Mouse (Mus musculus) midbrain, embryonic 15.5 days (tissue): ENCODE results near the gene Camta1. TPM values are rescaled to one million over a fixed set of nuclear protein-coding genes. Genes with fewer than 3 reads are reported as not detected.

ENCODE experiments used
- ATAC-seq: fragments of 200-750 bp; cut with Nextera tagmentation; replicated peaks from 2 replicates; pipeline ENCODE4 v1.8.0; 2017; ENCODE audit warnings: moderate TSS enrichment
- H3K27ac ChIP-seq: fragments of 300-500 bp; sonication (generic); 2 replicates; pipeline ENCODE4 v1.5.1; 2015; ENCODE audit warnings: mild to moderate bottlenecking, inconsistent platforms
- H3K27me3 ChIP-seq: fragments of 300-500 bp; sonication (generic); replicated peaks from 2 replicates; pipeline ENCODE4 v1.6.1; 2015; ENCODE audit warnings: inconsistent platforms
- H3K36me3 ChIP-seq: fragments of 300-500 bp; sonication (generic); replicated peaks from 2 replicates; pipeline ENCODE4 v1.6.1; 2015; ENCODE audit warnings: inconsistent platforms
- H3K4me1 ChIP-seq: fragments of 300-500 bp; sonication (generic); 2 replicates; pipeline ENCODE4 v1.6.1; 2015; ENCODE audit warnings: inconsistent platforms
- H3K4me2 ChIP-seq: fragments of 300-500 bp; sonication (generic); 2 replicates; pipeline ENCODE4 v1.6.1; 2015; ENCODE audit warnings: inconsistent platforms, mild to moderate bottlenecking, moderate library complexity
- H3K4me3 ChIP-seq: fragments of 300-500 bp; sonication (generic); 2 replicates; pipeline ENCODE4 v1.5.1; 2015; ENCODE audit warnings: mild to moderate bottlenecking, inconsistent platforms
- H3K9ac ChIP-seq: fragments of 300-500 bp; sonication (generic); 2 replicates; pipeline ENCODE4 v1.6.1; 2015; ENCODE audit warnings: mild to moderate bottlenecking, inconsistent platforms
- H3K9me3 ChIP-seq: fragments of 300-500 bp; sonication (generic); 2 replicates; pipeline ENCODE4 v1.6.1; 2016; ENCODE audit warnings: inconsistent platforms
- WGBS: fragments of 180-500 bp; shearing (Covaris S2); methylation state at CpG from one replicate; pipeline ENCODE4 v1.1.7; 2015; ENCODE audit warnings: mixed read lengths; 5-methylcytosine and 5-hydroxymethylcytosine counted together
- polyA plus RNA-seq: library from polyadenylated mRNA; unstranded; fragments of >200 nt; fragmentation: Nextera tagmentation; extraction: Ambion mirVana; gene quantifications from 2 replicates; pipeline ENCODE4 v1.2.1, GENCODE M21; 2015

The Camta1 gene
- polyA plus RNA-seq, 1 experiment from 2014 or later = 156 TPM

- WGBS = 73% methylated on average over 5 of the region's 5 CpGs
Observed at GRCm38 (mm10) chr4:151770697-151771096, 91.0 kb downstream of the Camta1 start.

GRCm38 (mm10) chr4:151767786-151768185 is 93.9 kb downstream of the Camta1 start:
- no peaks in the 10 kb centered on the region for H3K27me3 ChIP-seq
- peaks cover 21% of the 10 kb centered on the region for H3K4me1 ChIP-seq
- ATAC-seq = no peak
- H3K9ac ChIP-seq = no peak overlapping the region
- no peak overlapping the region for H3K27ac ChIP-seq
- no peak overlapping the region for H3K4me3 ChIP-seq
- no peaks in the 10 kb centered on the region for H3K9me3 ChIP-seq
- no peak overlapping the region for H3K4me2 ChIP-seq
- WGBS = 82% methylated on average over 4 of the region's 4 CpGs
- no peaks in the 10 kb centered on the region for H3K36me3 ChIP-seq

More at GRCm38 (mm10) chr4:151770697-151771096, 91.0 kb downstream of the Camta1 start:
- Histone ChIP-seq H3K4me1 (peaks cover 12% of the 10 kb centered on the region), H3K4me2 (no peak overlapping the region), H3K9me3 (no peaks in the 10 kb centered on the region), H3K36me3 (no peaks in the 10 kb centered on the region), H3K27me3 (no peaks in the 10 kb centered on the region), H3K9ac (no peak overlapping the region), H3K4me3 (no peak overlapping the region), H3K27ac (no peak overlapping the region)
- no peak for ATAC-seq

GRCm38 (mm10) chr4:151767361-151767760 is 94.3 kb downstream of the Camta1 start:
- peaks cover 21% of the 10 kb centered on the region for H3K4me1 ChIP-seq
- 89% methylated on average over 8 of the region's 8 CpGs for WGBS
- no peak overlapping the region for H3K27ac ChIP-seq

GRCm38 (mm10) chr4:151765376-151765775 is 96.3 kb downstream of the Camta1 start:
- H3K4me1 ChIP-seq = peaks cover 18% of the 10 kb centered on the region
- no peak overlapping the region for H3K9ac ChIP-seq
- H3K4me3 ChIP-seq = no peak overlapping the region
- no peaks in the 10 kb centered on the region for H3K27me3 ChIP-seq
- H3K9me3 ChIP-seq = no peaks in the 10 kb centered on the region
- no peaks in the 10 kb centered on the region for H3K36me3 ChIP-seq
- H3K27ac ChIP-seq = no peak overlapping the region
- no peak overlapping the region for H3K4me2 ChIP-seq
- ATAC-seq = no peak
- WGBS = 44% methylated on average over 4 of the region's 4 CpGs

More at GRCm38 (mm10) chr4:151767361-151767760, 94.3 kb downstream of the Camta1 start:
- Histone ChIP-seq H3K27me3 (no peaks in the 10 kb centered on the region), H3K4me3 (no peak overlapping the region), H3K9ac (no peak overlapping the region), H3K36me3 (no peaks in the 10 kb centered on the region), H3K4me2 (no peak overlapping the region), H3K9me3 (no peaks in the 10 kb centered on the region)
- no peak for ATAC-seq

GRCm38 (mm10) chr4:151763928-151764327 is 97.7 kb downstream of the Camta1 start:
- ATAC-seq = no peak
- H3K4me2 ChIP-seq = no peak overlapping the region
- no peak overlapping the region for H3K9ac ChIP-seq
- WGBS = 49% methylated on average over 6 of the region's 6 CpGs
- H3K27me3 ChIP-seq = no peaks in the 10 kb centered on the region
- H3K9me3 ChIP-seq = no peaks in the 10 kb centered on the region
- H3K4me1 ChIP-seq = peaks cover 18% of the 10 kb centered on the region
- H3K36me3 ChIP-seq = no peaks in the 10 kb centered on the region
- no peak overlapping the region for H3K27ac ChIP-seq
- no peak overlapping the region for H3K4me3 ChIP-seq

GRCm38 (mm10) chr4:151759095-151759494 is 102.6 kb downstream of the Camta1 start:
- no peak for ATAC-seq
- H3K9ac ChIP-seq = no peak overlapping the region
- no peaks in the 10 kb centered on the region for H3K9me3 ChIP-seq
- no peak overlapping the region for H3K4me3 ChIP-seq
- no peaks in the 10 kb centered on the region for H3K36me3 ChIP-seq
- no peak overlapping the region for H3K27ac ChIP-seq
- no peaks in the 10 kb centered on the region for H3K4me1 ChIP-seq
- 79% methylated on average over 2 of the region's 2 CpGs for WGBS
- no peaks in the 10 kb centered on the region for H3K27me3 ChIP-seq
- no peak overlapping the region for H3K4me2 ChIP-seq

GRCm38 (mm10) chr4:151758337-151758736 is 103.3 kb downstream of the Camta1 start:
- 90% methylated on average over 13 of the region's 13 CpGs for WGBS
- no peak overlapping the region for H3K9ac ChIP-seq
- no peak overlapping the region for H3K4me3 ChIP-seq
- no peaks in the 10 kb centered on the region for H3K27me3 ChIP-seq
- no peak for ATAC-seq
- H3K9me3 ChIP-seq = no peaks in the 10 kb centered on the region
- H3K4me1 ChIP-seq = no peaks in the 10 kb centered on the region
- no peak overlapping the region for H3K4me2 ChIP-seq
- no peaks in the 10 kb centered on the region for H3K36me3 ChIP-seq
- H3K27ac ChIP-seq = no peak overlapping the region

GRCm38 (mm10) chr4:151757261-151757660 is 104.4 kb downstream of the Camta1 start:
- 95% methylated on average over 3 of the region's 3 CpGs for WGBS
- H3K9me3 ChIP-seq = no peaks in the 10 kb centered on the region
- no peaks in the 10 kb centered on the region for H3K27me3 ChIP-seq
- no peak overlapping the region for H3K4me2 ChIP-seq
- H3K36me3 ChIP-seq = no peaks in the 10 kb centered on the region
- H3K4me1 ChIP-seq = peaks cover 5% of the 10 kb centered on the region; the same call in 1 of the 2 replicates
- no peak overlapping the region for H3K9ac ChIP-seq
- no peak overlapping the region for H3K27ac ChIP-seq
- ATAC-seq = no peak
- H3K4me3 ChIP-seq = no peak overlapping the region

GRCm38 (mm10) chr4:151756400-151756799 is 105.3 kb downstream of the Camta1 start:
- Histone ChIP-seq H3K4me2 (no peak overlapping the region), H3K4me3 (no peak overlapping the region), H3K27me3 (no peaks in the 10 kb centered on the region), H3K9ac (no peak overlapping the region), H3K4me1 (peaks cover 5% of the 10 kb centered on the region; the same call in 1 of the 2 replicates), H3K36me3 (no peaks in the 10 kb centered on the region), H3K27ac (no peak overlapping the region), H3K9me3 (no peaks in the 10 kb centered on the region)
- WGBS = 87% methylated on average over 10 of the region's 10 CpGs
- ATAC-seq = no peak

- no peak for ATAC-seq
- H3K36me3 ChIP-seq = no peaks in the 10 kb centered on the region
- peaks cover 5% of the 10 kb centered on the region; the same call in 1 of the 2 replicates for H3K4me1 ChIP-seq
- no peaks in the 10 kb centered on the region for H3K27me3 ChIP-seq
- H3K4me2 ChIP-seq = no peak overlapping the region
- H3K9me3 ChIP-seq = no peaks in the 10 kb centered on the region
- no peak overlapping the region for H3K27ac ChIP-seq
- 83% methylated on average over 10 of the region's 10 CpGs for WGBS
- H3K4me3 ChIP-seq = no peak overlapping the region
- H3K9ac ChIP-seq = no peak overlapping the region
Observed at GRCm38 (mm10) chr4:151753231-151753630, 108.4 kb downstream of the Camta1 start.

- no peak for ATAC-seq
- H3K36me3 ChIP-seq = no peaks in the 10 kb centered on the region
- no peak overlapping the region for H3K4me2 ChIP-seq
- peaks cover 5% of the 10 kb centered on the region; the same call in 1 of the 2 replicates for H3K4me1 ChIP-seq
- H3K9me3 ChIP-seq = no peaks in the 10 kb centered on the region
- H3K4me3 ChIP-seq = no peak overlapping the region
- no peaks in the 10 kb centered on the region for H3K27me3 ChIP-seq
- H3K27ac ChIP-seq = no peak overlapping the region
- H3K9ac ChIP-seq = no peak overlapping the region
- 67% methylated on average over 7 of the region's 7 CpGs for WGBS
Observed at GRCm38 (mm10) chr4:151752551-151752950, 109.1 kb downstream of the Camta1 start.

- Histone ChIP-seq H3K9ac (no peak overlapping the region), H3K9me3 (no peaks in the 10 kb centered on the region), H3K4me3 (no peak overlapping the region), H3K36me3 (no peaks in the 10 kb centered on the region), H3K4me2 (no peak overlapping the region), H3K4me1 (peaks cover 12% of the 10 kb centered on the region), H3K27me3 (no peaks in the 10 kb centered on the region), H3K27ac (peak overlapping the region; percentile 39; the same call in 1 of the 2 replicates)
- ATAC-seq = no peak
- 77% methylated on average over 15 of the region's 15 CpGs for WGBS
Observed at GRCm38 (mm10) chr4:151751270-151751945, 110.3 kb downstream of the Camta1 start.

- ATAC-seq = no peak
- WGBS = 84% methylated on average over 6 of the region's 6 CpGs
- no peaks in the 10 kb centered on the region for H3K36me3 ChIP-seq
- H3K27me3 ChIP-seq = no peaks in the 10 kb centered on the region
- H3K9me3 ChIP-seq = no peaks in the 10 kb centered on the region
- no peak overlapping the region for H3K4me3 ChIP-seq
- H3K9ac ChIP-seq = no peak overlapping the region
- peaks cover 22% of the 10 kb centered on the region for H3K4me1 ChIP-seq
- H3K4me2 ChIP-seq = no peak overlapping the region
- no peak overlapping the region for H3K27ac ChIP-seq
Observed at GRCm38 (mm10) chr4:151747723-151748122, 114.0 kb downstream of the Camta1 start.
